Mouse (Mus musculus) stomach, postnatal 0 days (tissue): ENCODE results near the gene Rnf217.
A peak's percentile ranks its signal among the peaks of the same experiment; 100 is the strongest.

Experiments
- CTCF ChIP-seq: IDR thresholded peaks from 2 replicates; pipeline ENCODE4 v1.5.1; 2016; ENCODE audit warnings: antibody characterized with exemption, low read depth, mild to moderate bottlenecking, moderate library complexity
- EP300 ChIP-seq: optimal IDR thresholded peaks from 2 replicates; pipeline ENCODE3; 2016; ENCODE audit warnings: antibody characterized with exemption

GRCm38 (mm10) chr10:31609066-31609961 is at the start of gene Rnf217:
- TF ChIP-seq CTCF (peak; percentile 13; the same call in 1 of the 2 replicates), EP300 (no peak)
